Mouse (Mus musculus): ENCODE measurements around the gene Tnni3k. TPM values are rescaled to one million over a fixed set of nuclear protein-coding genes. Genes with fewer than 3 reads are reported as not detected.

The Tnni3k gene
- polyA plus RNA-seq, 1 experiment = not detected

DNA sequence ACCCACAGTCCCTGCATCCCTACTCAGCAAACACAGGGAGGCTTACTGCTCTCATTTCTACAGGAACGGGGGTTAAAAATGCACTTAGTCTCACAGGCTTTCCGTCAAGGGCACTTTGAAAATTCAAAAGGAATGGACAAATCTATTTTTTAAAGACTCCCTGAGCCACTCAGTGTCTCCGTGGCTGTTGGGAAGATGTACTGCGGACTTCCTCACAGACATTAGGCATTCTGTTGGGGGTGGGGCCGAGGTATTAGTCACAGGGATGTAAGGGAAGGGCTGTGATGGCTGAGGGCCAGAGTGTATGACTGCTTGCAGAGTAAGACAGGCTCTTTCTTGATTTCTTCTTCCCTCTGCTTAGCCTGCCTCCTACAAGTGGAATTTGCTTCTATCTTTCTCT, 169.8 kb downstream of the Tnni3k start:
- Histone ChIP-seq H3K4me1 (ENCODE audit: control insufficient read depth, insufficient read depth, low read length) (no peaks in the 10 kb centered on the region), H3K36me3 (ENCODE audit: control insufficient read depth, insufficient read depth, low read length) (no peaks in the 10 kb centered on the region), H3K4me3 (ENCODE audit: control insufficient read depth, low read depth, low read length) (no peak overlapping the region), H3K27me3 (ENCODE audit: control insufficient read depth, insufficient read depth, low read length) (no peaks in the 10 kb centered on the region), H3K27ac (ENCODE audit: control insufficient read depth, insufficient read depth, low read depth, low read length) (no peak overlapping the region)
- no peak for TF ChIP-seq CTCF (IDR thresholded peaks at IDR 0.05; ENCODE audit: control insufficient read depth, insufficient read depth, insufficient replicate concordance, low read depth, low read length)
- TF ChIP-seq POLR2A (IDR thresholded peaks at IDR 0.05; ENCODE audit: control insufficient read depth, low read depth, low read length) = no peak

DNA sequence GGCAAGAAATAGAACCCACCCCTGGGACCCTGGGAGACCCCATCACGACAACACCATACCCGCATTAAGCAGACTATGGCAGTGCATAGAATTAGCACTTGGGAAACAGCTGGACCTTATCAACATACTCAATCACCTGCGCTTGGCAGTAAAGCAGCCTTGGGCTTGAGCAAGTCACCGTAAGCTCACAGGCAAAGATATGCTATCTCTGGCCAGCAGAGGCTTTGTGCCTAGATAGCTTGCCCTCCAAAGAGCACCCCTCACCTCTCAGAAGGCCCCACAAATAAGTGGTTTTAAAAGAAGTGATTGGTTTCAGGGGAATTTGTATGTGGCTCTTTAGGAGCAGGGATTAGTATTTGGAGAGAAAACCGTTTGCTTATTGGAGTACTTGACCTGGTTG, 170.2 kb downstream of the Tnni3k start:
- TF ChIP-seq POLR2A (IDR thresholded peaks at IDR 0.05; ENCODE audit: control insufficient read depth, low read depth, low read length) (no peak), CTCF (IDR thresholded peaks at IDR 0.05; ENCODE audit: control insufficient read depth, insufficient read depth, insufficient replicate concordance, low read depth, low read length) (no peak)
- Histone ChIP-seq H3K27me3 (ENCODE audit: control insufficient read depth, insufficient read depth, low read length) (no peaks in the 10 kb centered on the region), H3K27ac (ENCODE audit: control insufficient read depth, insufficient read depth, low read depth, low read length) (no peak overlapping the region), H3K4me1 (ENCODE audit: control insufficient read depth, insufficient read depth, low read length) (no peaks in the 10 kb centered on the region), H3K4me3 (ENCODE audit: control insufficient read depth, low read depth, low read length) (no peak overlapping the region), H3K36me3 (ENCODE audit: control insufficient read depth, insufficient read depth, low read length) (no peaks in the 10 kb centered on the region)

DNA sequence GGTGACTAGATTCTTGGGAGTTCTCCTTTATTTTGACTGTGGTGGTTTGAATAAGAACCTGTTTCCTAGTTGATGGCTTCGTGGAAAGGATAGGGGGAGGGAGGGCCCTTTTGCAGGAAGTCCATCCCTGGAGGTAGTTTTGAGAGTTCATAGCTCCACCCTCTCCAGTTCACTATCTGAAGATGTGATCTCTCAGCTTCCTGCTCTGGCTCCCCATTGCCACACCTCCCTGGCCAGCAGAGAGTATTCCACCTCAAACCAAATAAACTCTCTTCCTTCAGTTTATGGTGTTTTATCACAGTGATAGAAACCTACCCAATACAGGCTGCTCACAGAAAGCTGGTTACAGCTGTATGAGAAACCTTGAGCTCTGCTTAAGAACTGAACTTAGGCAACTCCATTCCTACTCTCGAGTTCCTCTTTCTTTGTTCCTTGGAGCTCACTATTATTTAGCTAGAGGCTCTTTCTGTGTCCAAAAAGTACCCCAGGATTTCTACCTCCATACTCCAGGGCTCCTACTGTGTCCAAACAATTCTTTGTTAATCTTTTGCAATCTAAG, 173.7 kb downstream of the Tnni3k start:
- no peaks in the 10 kb centered on the region for H3K36me3 ChIP-seq (ENCODE audit: control insufficient read depth, insufficient read depth, low read length)
- TF ChIP-seq CTCF (IDR thresholded peaks at IDR 0.05; ENCODE audit: control insufficient read depth, insufficient read depth, insufficient replicate concordance, low read depth, low read length) (no peak), POLR2A (IDR thresholded peaks at IDR 0.05; ENCODE audit: control insufficient read depth, low read depth, low read length) (no peak)
- H3K27ac ChIP-seq (ENCODE audit: control insufficient read depth, insufficient read depth, low read depth, low read length) = no peak overlapping the region

DNA sequence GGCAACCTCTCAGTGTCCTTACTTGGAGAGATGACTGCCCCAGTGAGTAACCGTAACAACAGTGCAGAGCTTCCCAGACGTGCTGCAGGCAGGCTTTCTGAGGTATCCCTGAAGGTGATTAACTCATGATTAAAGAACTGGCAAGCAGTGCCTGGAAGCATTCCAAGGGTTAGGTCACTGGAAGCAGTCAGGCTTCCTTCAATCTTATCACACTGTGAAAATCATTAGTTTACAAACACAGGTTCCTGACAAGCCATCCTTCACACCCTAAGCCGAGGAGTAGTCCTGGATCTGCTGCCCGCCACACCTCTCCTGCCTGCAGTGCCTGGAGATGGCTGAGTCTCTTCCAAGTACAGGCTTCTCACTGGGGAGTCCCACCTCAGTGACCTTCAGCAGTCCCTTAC, 174.7 kb downstream of the Tnni3k start:
- H3K4me1 ChIP-seq (ENCODE audit: control insufficient read depth, insufficient read depth, low read length) = no peaks in the 10 kb centered on the region
- H3K36me3 ChIP-seq (ENCODE audit: control insufficient read depth, insufficient read depth, low read length) = no peaks in the 10 kb centered on the region
- H3K27ac ChIP-seq (ENCODE audit: control insufficient read depth, insufficient read depth, low read depth, low read length) = no peak overlapping the region
- H3K27me3 ChIP-seq (ENCODE audit: control insufficient read depth, insufficient read depth, low read length) = no peaks in the 10 kb centered on the region
- H3K4me3 ChIP-seq (ENCODE audit: control insufficient read depth, low read depth, low read length) = no peak overlapping the region
- TF ChIP-seq POLR2A (IDR thresholded peaks at IDR 0.05; ENCODE audit: control insufficient read depth, low read depth, low read length) (no peak), CTCF (IDR thresholded peaks at IDR 0.05; ENCODE audit: control insufficient read depth, insufficient read depth, insufficient replicate concordance, low read depth, low read length) (no peak)

More for the DNA sequence above, 173.7 kb downstream of the Tnni3k start:
- Histone ChIP-seq H3K4me1 (ENCODE audit: control insufficient read depth, insufficient read depth, low read length) (no peaks in the 10 kb centered on the region), H3K4me3 (ENCODE audit: control insufficient read depth, low read depth, low read length) (no peak overlapping the region), H3K27me3 (ENCODE audit: control insufficient read depth, insufficient read depth, low read length) (no peaks in the 10 kb centered on the region)

DNA sequence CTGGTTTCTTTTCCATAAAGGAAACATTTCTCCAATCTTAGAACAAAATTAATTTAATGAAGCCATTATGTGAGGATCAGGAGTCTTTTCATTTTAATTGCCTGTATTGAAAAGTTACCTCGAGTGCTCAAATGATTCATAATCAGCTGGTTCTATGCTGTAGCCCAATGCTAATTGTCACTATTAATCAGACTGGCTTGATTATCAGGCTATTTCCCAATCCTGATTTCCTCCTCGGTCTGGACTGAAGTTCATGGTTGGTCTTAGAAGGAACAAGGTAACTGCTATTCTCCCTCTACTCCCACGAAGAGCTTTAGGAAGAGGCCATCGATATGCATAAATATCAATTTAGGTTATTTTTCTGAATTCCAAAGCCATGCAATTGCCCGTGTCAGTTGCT, 175.1 kb downstream of the Tnni3k start:
- no peaks in the 10 kb centered on the region for H3K27me3 ChIP-seq (ENCODE audit: control insufficient read depth, insufficient read depth, low read length)
- no peaks in the 10 kb centered on the region for H3K4me1 ChIP-seq (ENCODE audit: control insufficient read depth, insufficient read depth, low read length)
- no peak for TF ChIP-seq CTCF (IDR thresholded peaks at IDR 0.05; ENCODE audit: control insufficient read depth, insufficient read depth, insufficient replicate concordance, low read depth, low read length)
- no peak for TF ChIP-seq POLR2A (IDR thresholded peaks at IDR 0.05; ENCODE audit: control insufficient read depth, low read depth, low read length)

DNA sequence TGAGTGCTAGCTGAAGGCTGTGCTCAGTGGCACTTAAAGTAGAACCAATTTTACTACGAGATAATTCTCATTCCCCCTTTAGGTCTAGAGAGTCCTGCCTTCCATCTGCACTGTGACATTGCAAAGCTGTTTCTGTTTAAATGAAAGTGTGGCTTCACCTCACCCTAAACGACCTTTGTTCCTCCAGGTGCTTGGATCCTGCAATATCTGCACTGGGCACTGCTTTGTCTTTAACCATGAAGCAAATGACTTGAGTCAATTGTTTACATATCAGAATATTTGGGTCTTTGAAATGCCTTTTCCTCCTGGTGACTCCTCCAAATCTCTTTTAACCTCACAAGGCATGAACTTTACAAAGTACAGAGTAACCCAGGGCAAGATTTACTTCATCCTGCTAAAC, 175.7 kb downstream of the Tnni3k start:
- TF ChIP-seq POLR2A (IDR thresholded peaks at IDR 0.05; ENCODE audit: control insufficient read depth, low read depth, low read length) = no peak
- no peak for TF ChIP-seq CTCF (IDR thresholded peaks at IDR 0.05; ENCODE audit: control insufficient read depth, insufficient read depth, insufficient replicate concordance, low read depth, low read length)
- Histone ChIP-seq H3K4me3 (ENCODE audit: control insufficient read depth, low read depth, low read length) (no peak overlapping the region), H3K27me3 (ENCODE audit: control insufficient read depth, insufficient read depth, low read length) (no peaks in the 10 kb centered on the region), H3K36me3 (ENCODE audit: control insufficient read depth, insufficient read depth, low read length) (no peaks in the 10 kb centered on the region), H3K4me1 (ENCODE audit: control insufficient read depth, insufficient read depth, low read length) (no peaks in the 10 kb centered on the region), H3K27ac (ENCODE audit: control insufficient read depth, insufficient read depth, low read depth, low read length) (no peak overlapping the region)

More for the DNA sequence above, 175.1 kb downstream of the Tnni3k start:
- Histone ChIP-seq H3K4me3 (ENCODE audit: control insufficient read depth, low read depth, low read length) (no peak overlapping the region), H3K27ac (ENCODE audit: control insufficient read depth, insufficient read depth, low read depth, low read length) (no peak overlapping the region), H3K36me3 (ENCODE audit: control insufficient read depth, insufficient read depth, low read length) (no peaks in the 10 kb centered on the region)

DNA sequence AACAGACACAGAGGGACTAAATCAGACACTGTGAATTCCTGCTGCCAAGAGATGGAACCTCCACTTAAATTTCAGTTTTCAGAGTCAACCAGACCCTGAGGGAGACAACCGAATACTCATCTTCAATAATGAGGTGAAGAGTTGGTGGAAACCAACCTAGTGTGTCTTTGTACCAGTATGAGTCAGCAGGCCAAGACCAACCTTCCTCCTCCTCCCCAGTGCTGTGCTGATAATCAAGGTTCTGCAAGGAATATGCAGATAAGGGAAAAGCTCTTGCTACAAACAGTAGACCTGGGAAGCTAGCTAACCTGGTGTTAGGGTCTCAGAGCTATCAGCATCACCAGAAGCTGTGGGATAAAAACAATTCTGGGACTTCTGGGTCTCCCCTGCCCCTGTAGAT, 176.1 kb downstream of the Tnni3k start:
- no peaks in the 10 kb centered on the region for H3K27me3 ChIP-seq (ENCODE audit: control insufficient read depth, insufficient read depth, low read length)
- H3K36me3 ChIP-seq (ENCODE audit: control insufficient read depth, insufficient read depth, low read length) = no peaks in the 10 kb centered on the region
- TF ChIP-seq POLR2A (IDR thresholded peaks at IDR 0.05; ENCODE audit: control insufficient read depth, low read depth, low read length) (no peak), CTCF (IDR thresholded peaks at IDR 0.05; ENCODE audit: control insufficient read depth, insufficient read depth, insufficient replicate concordance, low read depth, low read length) (no peak)
- no peaks in the 10 kb centered on the region for H3K4me1 ChIP-seq (ENCODE audit: control insufficient read depth, insufficient read depth, low read length)
- no peak overlapping the region for H3K4me3 ChIP-seq (ENCODE audit: control insufficient read depth, low read depth, low read length)
- no peak overlapping the region for H3K27ac ChIP-seq (ENCODE audit: control insufficient read depth, insufficient read depth, low read depth, low read length)

DNA sequence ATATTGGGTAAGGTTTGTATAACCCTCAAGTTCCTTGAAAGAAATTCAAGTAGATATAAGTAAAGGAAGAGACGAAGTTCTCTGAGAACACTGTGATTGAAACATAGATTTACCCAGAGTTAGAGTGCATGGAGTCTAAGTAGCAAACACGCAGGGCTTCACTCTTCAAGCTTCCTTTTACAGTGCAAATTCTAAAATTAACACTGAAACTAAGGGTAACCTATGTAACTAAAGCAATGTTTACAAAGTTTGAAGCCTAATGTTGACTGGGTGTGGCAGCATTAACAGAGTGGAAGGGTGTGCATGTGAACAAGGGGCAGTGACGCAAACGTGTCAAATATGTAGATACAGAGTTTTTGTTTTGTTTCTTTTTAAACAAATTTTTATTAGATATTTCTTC, 186.4 kb downstream of the Tnni3k start:
- Histone ChIP-seq H3K36me3 (ENCODE audit: control insufficient read depth, insufficient read depth, low read length) (no peaks in the 10 kb centered on the region), H3K27ac (ENCODE audit: control insufficient read depth, insufficient read depth, low read depth, low read length) (no peak overlapping the region), H3K4me1 (ENCODE audit: control insufficient read depth, insufficient read depth, low read length) (no peaks in the 10 kb centered on the region), H3K4me3 (ENCODE audit: control insufficient read depth, low read depth, low read length) (no peak overlapping the region), H3K27me3 (ENCODE audit: control insufficient read depth, insufficient read depth, low read length) (no peaks in the 10 kb centered on the region)
- TF ChIP-seq POLR2A (IDR thresholded peaks at IDR 0.05; ENCODE audit: control insufficient read depth, low read depth, low read length) = no peak
- TF ChIP-seq CTCF (IDR thresholded peaks at IDR 0.05; ENCODE audit: control insufficient read depth, insufficient read depth, insufficient replicate concordance, low read depth, low read length) = no peak
